Mouse (Mus musculus): ENCODE measurements around the gene Cltc. TPM values are rescaled to one million over a fixed set of nuclear protein-coding genes. Genes with fewer than 3 reads are reported as not detected.

The Cltc gene
- total RNA-seq, 2 experiments from 2014 or later: 139 to 149 TPM

DNA sequence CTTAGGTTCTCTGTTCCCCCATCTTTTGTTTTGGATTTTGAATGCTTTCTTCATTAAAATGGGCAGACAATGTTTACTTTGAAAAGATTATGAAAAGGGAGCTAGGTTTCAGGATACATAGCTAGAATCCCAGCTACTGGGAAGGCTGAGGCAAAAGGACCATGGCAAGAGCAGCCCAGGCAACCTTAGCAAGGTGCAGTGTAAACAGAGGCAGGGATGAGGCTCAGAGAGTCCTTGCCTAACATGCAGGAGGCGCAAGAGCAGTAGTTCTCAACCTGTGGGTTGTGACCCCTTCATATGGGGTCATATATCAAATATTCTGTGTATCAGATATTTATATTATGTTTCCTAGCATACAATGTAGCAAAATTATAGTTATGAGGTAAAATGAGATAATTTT is 72.0 kb downstream of the Cltc start:
- DNase-seq: no peak
- intact Hi-C loops (cut with DNase I): loop anchor here (2.0 kb wide), 1 partner anchor 71 kb away; the partner anchor contains the start of gene Cltc

DNA sequence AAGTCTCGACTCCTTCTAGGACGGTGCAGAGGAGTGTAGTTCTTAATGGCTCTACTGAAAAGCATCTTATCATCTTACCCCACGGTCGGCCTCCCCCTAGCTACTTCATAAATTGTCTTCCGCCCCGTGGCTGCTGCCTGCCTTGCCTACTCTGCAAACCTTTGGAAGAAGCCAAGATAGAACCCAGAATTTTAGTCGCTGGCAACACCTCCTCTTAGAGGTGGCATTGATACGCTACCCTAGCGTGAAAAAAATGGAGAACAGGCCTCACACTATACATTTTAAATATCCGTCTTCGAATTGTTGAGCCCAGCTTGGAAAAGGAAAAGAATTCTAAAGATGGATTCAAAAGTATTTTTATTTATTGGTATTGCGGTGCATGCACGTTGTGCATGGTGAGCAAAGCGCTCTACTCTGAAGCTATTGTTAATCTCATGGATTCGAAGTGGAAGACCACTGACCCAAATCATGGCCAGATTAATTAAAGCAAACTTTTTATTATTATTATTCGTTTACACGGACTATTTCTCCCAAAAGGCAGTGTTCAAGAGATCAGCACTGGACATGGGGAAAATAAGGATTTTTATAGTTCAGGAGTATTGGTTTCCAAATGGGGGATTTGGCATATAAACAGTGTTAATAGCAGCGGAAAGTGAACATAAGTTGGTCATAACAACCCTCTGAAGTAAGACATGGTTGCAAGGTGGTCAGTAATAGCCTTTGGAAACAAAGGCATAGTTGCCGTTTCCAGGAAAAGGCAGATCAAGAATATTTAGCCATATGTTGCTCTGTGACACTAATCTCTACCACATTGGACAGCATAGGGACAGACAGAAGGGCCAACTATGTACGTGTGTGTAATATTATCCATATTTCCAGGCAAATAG is 73.0 kb downstream of the Cltc start:
- DNase-seq: no peak
- intact Hi-C loops (cut with DNase I): loop anchor here (2.0 kb wide), 1 partner anchor 72 kb away; the partner anchor contains the start of gene Cltc

DNA sequence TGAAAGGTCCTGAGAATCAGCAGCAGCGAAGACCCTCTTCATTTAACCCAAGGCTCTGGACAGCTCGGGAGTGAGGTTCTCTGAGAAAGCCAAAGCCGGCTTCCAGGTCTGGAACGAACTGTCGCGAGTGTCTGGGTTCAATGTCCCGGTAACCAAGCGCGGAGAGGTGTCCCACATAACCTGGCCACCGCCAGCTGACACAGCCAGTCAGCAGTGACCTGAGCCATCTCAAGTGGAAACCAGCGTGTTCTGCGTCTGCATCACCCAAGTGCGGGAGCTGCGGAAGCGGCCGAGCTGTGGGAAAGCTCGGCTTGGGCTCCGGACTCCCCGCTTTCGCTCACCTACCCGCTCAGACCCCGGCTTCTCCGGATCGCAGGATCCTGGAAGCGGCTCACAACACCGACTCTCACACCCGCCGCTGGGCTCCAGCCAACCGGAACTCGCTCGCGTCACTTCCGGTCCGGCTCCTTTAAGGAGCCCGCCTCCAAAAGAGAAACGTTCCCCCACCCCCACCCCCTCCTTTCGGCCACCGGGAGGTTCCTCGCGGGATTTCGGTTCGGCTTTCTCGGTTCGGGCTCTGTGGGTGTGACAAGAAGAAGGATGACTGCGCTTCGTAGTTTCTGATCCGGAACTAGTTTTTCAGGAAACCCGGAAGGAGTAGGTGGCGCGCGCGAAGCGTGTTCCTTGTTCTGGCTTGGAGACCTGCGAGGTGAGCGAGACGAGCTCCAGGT is 73.8 kb downstream of the Cltc start, which contains the start of the genes Vmp1 and Ptrh2:
Gene Vmp1 (minus strand): TSS at position 442 of the 731 bp plus-strand sequence.
Gene Ptrh2 (plus strand): TSS at position 591 of the 731 bp plus-strand sequence.
- intact Hi-C loops (cut with DNase I): loop anchor here (2.0 kb wide), 1 partner anchor 73 kb away; the partner anchor contains the start of gene Cltc
- DNase-seq: peak; percentile 95 to 96

DNA sequence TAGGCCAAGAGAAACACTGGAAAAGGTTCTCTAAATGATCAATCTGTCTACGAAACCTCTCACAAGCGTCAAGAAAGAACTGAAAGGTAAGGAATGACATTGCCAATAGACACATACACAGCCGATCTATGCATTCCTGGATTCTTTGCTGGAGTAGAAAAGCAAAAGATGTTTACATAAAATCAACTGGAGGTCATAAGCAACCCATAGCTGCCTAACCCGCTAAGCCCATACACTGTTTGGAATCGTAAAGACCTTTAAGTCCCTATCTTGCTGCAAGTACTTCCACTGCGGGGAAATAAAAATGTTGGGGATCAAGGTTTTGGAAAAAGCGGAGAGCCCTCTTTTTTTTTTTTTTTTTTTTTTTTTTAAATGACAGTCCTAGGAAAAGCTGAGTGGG is 74.5 kb downstream of the Cltc start:
- intact Hi-C loops (cut with DNase I): no loop called here
- DNase-seq: no peak

DNA sequence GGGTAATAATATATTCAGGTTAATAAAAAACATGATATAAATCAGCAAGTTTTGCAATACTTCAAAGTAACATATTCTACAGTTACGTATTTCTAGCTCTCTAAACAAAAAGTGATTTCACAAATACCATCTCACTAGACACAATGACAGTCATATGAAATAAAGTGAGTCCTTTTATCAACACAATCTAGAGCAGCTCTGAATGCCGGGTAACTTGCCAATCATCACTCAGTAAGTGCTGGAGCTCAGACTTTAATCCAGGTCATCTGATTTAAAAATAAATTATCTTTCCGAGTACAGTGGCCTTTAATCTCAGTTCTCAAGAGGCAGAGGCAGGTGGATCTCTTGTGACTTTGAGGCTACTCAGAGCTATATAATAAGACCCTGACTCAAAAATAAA is 75.9 kb downstream of the Cltc start:
- intact Hi-C loops (cut with DNase I): no loop called here
- no peak for DNase-seq

DNA sequence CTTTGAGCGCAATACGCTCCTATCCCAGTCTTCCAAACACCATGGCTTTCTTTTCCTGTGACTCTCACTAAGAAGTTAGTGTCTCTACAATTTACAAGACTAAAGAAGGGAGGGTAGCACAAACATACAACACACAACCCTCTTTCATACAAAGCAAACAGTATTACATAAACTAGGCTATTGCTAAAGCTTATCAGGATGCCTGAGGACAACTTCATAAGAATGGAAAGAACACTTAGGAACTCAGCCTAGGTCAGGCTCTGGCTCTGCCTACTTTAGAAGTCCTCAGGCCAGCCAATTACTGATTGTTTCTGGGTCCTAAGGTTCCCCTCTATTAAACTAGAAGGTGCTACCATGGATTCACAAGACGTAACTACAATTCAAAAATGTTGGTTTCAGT is 76.6 kb downstream of the Cltc start:
- no peak for DNase-seq
- intact Hi-C loops (cut with DNase I): no loop called here

DNA sequence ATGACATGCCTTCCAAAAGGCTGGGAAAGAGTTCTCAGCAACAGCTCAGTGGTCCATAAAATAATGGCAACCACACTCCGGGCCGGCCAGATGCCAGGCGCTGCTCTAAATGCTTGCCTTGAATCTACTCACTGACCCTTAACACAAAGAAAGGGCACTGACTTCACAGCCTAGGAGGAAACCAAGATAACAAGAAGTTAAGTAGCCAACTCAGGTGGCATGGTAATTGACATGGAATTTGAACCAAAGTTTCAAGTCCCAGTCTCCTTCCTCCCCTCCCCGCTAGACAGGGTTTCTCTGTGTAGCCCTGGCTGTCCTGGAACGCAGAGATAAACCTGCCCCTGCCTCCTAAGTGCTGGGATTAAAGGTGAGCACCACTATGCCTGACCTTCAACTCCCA is 78.4 kb downstream of the Cltc start:
- no peak for DNase-seq
- intact Hi-C loops (cut with DNase I): no loop called here

DNA sequence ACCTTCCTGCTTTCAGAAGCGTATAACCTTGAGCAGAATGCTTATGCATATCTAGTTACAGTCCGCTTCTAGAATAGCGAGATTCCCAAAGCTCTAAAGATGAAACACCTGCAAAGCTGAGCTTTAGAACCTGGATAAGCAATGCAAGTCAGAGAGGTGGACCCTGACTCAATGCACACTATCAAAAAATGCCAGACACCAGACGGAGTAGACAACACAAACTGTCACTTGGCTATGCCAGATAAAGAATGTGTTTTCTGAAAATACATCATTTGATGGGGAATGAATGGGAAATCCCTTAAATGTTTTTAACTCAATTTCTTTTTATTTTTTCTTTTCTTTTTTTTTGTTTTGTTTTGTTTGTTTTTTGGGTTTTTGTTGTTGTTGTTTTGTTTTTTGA is 81.8 kb downstream of the Cltc start:
- no peak for DNase-seq
- intact Hi-C loops (cut with DNase I): no loop called here

DNA sequence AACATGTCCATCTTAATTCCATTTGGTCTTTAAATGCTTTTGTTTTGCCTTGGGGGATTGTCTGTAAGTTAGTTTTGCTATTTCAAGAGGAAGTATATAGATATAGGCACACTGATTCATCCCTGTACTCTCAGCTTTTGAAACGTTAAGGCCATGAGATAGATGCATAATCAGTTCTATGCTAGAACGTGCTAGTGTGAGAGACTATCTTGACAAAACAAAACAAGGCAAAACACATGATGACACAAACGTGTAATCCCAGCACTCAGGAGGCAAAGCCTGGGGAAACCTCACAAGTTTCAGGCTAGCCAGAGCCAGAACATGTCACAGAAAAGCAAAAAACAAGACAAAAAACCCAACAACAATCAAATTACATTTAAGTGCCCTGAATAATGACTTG is 84.6 kb downstream of the Cltc start:
- intact Hi-C loops (cut with DNase I): no loop called here
- no peak for DNase-seq

DNA sequence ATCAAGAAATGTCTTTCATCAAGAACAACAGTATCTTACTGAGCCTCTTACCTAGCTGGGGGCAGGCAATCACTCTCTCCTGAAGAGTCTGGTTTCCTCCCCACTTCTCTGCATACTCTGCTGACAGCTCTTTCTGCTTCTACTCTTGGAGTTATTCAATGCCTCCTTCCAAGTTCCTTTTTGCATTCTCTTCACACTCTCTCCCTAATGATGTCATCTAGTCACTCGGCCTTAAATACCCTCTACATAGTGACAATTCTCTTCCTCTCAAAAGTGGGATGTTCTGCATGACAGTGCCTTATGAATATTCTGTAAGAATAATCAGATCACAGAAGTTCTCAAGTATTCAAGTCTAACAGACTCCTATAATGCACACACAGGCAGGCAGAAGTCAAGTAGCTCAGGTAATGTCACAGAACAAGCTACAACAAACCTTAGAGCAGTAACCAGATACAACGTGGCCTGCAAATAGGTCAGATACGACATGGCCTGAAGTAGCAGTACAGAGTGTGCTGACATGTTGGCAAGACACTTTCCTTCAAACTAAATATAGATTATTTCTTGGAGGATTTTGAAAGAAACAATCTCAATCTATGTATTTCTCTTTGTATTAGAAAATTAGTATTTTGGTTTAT is 86.2 kb downstream of the Cltc start:
- intact Hi-C loops (cut with DNase I): no loop called here
- DNase-seq: no peak

DNA sequence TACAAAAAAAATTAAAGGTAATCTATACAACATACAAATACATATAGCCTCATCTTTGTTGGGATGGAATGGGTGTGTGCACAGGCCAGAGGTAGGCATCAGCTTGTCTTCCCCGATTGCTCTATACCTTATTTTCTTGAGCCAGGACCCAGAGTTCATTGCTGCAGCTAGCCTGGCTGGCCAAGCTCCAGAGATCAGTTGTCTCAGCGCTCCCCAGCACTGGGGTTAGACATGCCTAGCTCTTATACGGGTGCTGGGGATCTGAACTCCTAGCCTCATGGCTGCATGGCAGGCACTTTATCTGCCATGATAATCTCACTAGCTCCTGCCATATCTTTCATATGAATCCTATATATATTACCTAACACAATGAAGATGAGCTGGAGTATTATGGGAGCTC is 89.2 kb downstream of the Cltc start:
- no peak for DNase-seq
- intact Hi-C loops (cut with DNase I): no loop called here

DNA sequence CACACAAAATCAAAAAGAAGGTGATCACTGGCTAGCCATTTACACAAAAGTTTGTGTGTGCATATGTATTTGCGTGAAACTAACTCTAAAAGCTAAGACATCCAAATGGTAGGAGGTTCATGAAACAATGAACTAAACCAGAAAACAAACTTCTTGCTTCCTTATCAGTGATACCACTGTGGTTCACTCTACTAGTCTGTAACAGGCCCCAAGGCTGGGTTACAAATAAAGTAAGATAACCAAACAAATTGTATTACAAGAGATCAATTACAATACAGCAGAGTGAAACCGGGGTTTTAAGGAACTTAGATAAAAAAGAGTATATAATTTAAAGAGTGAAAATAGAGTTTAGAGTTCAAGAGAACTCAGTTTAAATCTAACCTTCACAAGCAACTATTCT is 89.8 kb downstream of the Cltc start:
- no peak for DNase-seq
- intact Hi-C loops (cut with DNase I): no loop called here

DNA sequence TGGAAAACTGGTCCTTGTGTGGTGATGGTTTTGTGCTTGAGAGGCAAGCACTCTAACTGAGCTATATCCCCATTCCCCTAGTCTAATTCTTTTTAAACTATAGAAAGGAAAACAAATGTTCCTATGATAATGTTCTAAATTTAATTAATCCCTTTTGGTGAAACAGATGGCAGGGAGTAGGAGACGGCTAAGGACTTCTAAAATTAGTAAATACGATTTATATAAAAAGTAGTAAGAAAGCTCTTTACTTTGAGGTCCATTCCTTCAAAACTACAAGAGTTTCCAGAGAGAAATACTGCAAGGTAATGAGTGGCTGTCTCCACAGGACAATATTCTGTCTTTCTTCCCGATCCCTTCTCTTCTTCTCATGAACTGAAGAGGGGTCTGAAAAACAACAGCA is 93.0 kb downstream of the Cltc start:
- intact Hi-C loops (cut with DNase I): no loop called here
- DNase-seq: no peak

DNA sequence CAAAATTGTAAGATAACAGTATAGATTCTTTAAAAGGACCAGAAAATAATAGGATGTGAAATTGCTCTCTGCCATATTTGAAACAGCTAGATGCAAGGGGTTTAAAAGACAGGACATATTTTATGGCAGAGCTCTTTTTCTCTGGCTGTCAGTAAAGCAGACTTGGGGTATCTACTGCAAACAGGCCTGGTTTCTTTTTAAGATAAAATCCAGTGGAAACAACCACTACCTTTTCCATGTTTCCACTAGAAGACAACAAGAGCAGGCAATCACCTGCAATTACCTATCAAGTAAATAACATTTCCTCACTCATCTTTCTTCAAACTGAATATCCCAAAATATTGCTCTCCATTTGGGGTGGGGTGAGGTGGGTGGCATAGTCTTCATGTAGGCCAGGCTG is 93.4 kb downstream of the Cltc start:
- DNase-seq: no peak
- intact Hi-C loops (cut with DNase I): no loop called here

DNA sequence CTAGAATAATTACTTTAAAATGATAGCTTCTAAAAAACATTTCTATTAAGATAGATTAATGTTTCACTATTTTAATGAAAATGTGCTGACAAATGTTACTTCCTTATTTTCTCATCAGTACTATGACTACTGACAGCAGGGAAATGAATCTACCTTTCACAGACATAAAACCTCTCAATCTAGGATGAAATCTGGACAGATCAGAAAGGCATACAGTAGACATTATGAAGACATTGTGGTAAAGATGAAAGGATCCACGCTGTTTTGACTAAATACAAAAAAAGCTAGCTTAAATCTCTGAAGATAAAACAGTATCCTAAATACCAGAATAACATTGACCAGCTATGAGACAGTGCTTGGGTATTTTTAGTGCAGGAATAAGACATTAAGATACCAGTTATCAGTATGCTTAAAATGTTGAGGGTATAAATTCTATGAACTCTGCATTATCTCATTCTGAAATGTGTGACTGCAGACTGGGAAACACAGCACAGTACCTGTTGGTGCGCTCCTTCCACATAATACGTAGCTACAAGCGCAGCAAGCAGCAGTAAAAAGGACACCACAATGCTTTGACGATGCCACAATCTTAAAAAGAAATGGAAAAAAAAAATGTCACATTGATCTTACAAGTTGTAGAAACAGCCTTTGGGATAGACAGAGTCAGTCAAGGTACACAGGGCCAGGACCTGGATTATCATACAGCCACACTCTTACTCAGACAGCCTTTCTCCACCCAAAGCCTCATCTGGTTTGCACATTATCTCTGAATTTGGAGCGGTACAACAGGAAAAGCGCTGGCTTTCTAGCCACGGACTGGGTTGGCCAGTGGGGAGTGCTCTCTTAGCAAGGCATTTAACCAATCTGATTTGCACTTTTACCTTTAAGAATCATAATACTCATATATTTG is 94.1 kb downstream of the Cltc start:
- no peak for DNase-seq
- intact Hi-C loops (cut with DNase I): no loop called here

DNA sequence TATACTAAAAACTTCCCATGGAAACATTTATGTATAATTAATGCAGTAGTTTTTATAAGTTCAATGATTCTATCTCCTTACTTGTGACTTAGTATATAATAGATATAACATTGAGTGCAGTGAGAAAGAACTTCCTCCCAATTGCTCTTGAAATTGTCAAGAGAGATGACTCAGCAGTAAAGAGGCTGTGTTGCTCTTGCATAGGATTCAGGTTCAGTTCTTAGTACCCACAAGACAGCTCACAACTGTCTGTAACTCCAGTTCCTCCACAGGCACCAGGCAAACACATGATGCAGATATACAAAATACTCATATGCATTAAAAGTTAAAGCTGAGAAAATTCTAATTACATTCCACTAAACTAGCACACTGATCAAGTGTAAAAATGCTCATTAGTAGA is 99.5 kb downstream of the Cltc start:
- DNase-seq: no peak
- intact Hi-C loops (cut with DNase I): loop anchor here (10.0 kb wide), 1 partner anchor 357 kb away; no protein-coding TSS in a partner anchor

DNA sequence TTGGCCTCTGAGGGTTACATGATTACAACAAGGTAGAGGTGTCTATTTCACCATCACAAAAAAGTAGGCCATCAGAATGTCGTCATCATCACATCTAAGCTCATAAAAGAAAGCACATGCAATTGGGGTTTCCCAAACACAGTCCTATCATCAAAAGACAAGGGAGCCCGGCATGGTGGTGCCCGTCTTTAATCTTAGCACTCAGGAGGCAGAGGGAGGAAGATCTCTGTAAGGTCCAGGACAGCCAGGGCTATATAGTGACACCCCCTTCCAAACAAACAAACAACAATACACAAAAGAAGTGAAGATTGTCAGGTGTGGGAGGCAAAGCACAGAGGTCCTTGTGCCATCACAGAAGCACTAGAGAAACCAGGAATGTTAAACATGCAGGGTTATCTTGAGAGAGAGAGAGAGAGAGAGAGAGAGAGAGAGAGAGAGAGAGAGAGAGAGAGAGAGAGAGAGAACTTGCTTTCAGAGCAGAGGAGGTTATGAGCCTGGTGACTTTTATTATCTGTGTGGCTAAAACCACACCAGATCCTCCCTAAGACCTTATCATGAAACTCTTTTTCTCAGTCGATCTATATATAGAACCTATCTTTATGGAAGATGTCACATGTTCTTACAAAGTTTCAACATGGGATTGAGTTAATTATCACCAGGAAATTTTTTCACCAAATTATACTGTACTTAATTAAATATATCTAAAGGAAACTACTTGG is 100.4 kb downstream of the Cltc start:
- intact Hi-C loops (cut with DNase I): loop anchor here (10.0 kb wide), 1 partner anchor 358 kb away; no protein-coding TSS in a partner anchor
- no peak for DNase-seq

DNA sequence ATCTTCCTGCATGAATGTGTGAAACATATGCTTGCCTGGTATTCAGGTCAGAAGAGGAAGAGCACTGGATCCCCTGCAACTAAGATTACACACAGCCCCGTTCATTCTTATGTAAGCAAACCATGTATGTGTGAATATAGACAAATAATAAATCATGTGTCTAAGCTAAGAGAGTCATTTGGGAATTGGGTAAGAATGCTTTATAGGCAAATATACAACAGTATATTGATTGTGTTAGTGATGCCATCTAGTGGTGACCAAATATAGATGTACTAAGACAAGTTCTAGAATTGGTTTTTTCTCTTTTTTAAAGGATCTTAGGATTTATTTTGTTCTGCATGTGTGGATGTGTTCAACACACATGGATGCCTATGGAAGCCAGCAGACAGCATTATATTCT is 101.7 kb downstream of the Cltc start:
- no peak for DNase-seq
- intact Hi-C loops (cut with DNase I): loop anchor here (10.0 kb wide), 1 partner anchor 359 kb away; no protein-coding TSS in a partner anchor

DNA sequence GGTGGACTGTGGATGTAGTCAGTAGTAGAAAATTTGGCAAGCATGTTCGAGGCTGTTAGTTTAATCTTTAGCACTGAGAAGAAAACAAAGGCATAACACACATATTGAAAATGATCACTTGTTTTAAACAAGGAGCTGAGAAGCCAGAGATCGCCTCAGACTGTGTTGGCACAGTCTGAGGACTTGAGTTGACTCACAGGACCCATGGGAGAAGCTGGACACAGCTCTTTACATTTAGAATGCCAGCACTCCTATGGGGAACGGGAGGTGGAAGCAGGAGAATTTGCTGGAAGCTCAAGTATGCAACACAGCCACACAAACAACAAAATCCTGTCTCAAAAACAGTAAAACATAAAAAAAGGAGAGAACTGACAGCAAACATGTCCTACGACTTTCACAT is 103.3 kb downstream of the Cltc start:
- intact Hi-C loops (cut with DNase I): loop anchor here (10.0 kb wide), 1 partner anchor 361 kb away; no protein-coding TSS in a partner anchor
- DNase-seq: no peak

All from heart, postnatal 36 days (tissue).